Mouse (Mus musculus) ovary, adult 10 weeks (tissue): ENCODE measurements around the gene Nr1h5. TPM values are rescaled to one million over a fixed set of nuclear protein-coding genes. Genes with fewer than 3 reads are reported as not detected.

ENCODE experiments used
- polyA plus RNA-seq: library from polyadenylated mRNA; stranded (reverse); fragments of 350-450 nt; fragmentation: Illumina TruSeq; extraction: RNeasy Lipid Tissue Mini Kit (QIAGEN cat#74804); gene quantifications from one replicate; pipeline ENCODE4 v1.2.3, GENCODE M21; 2014

Nr1h5 gene
- polyA plus RNA-seq, result not detected

GRCm38 (mm10) chr3:102964033-102964432 lies at the start of gene Nr1h5:
TSS of gene Nr1h5 (minus strand) at chr3:102964133.

DNA sequence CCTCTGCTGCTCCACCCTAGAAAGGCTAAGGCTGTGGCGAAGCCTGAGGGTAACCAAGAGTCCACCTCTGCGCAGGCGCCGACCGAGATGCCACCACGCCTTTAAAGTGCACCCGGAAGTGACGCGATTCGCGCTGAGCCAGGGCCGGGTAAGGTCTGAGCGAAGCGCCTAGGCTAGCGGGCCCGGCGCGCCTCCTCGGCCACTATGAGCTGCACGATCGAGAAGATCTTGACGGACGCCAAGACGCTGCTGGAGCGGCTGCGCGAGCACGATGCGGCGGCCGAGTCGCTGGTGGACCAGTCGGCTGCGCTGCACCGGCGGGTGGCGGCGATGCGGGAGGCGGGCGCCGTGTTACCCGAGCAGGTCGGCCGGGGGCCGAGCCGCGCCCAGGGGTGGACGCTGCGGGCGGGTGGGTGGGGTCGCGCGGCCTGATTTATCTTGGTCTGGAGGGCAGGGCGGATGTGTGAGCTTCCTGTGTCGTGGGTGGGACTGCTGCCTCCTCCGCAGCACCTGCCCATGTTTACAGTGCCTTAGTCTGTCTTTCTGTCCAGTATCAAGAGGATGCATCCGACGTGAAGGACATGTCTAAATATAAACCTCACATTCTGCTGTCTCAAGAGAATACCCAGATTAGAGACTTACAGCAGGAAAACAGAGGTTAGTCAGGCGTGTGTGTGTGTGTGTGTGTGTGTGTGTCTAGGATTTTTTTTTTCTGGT lies 31.8 kb upstream of the Nr1h5 start, which contains the start of gene Sike1:
TSS of gene Sike1 (plus strand) at position 104 of the 717 bp plus-strand sequence.

GRCm38 (mm10) chr3:102935451-102936354 lies 28.2 kb downstream of the Nr1h5 start, which contains the start of gene Sycp1:
TSS of gene Sycp1 (minus strand) at chr3:102936100.

Other genes starting within 250 kb of the Nr1h5 start
- 64.7 TPM for gene Tspan2, start 229.6 kb downstream of the Nr1h5 start, polyA plus RNA-seq
- not detected for gene Tshb, start 181.4 kb downstream of the Nr1h5 start, polyA plus RNA-seq
- 3.0 TPM for gene Sycp1, start 28.0 kb downstream of the Nr1h5 start, polyA plus RNA-seq
- gene Sike1, start 31.6 kb upstream of the Nr1h5 start, polyA plus RNA-seq, result 66.5 TPM
- 826 TPM for gene Csde1, start 56.3 kb upstream of the Nr1h5 start, polyA plus RNA-seq
- 78.1 TPM for gene Nras, start 94.2 kb upstream of the Nr1h5 start, polyA plus RNA-seq
- gene Ampd1, start 109.9 kb upstream of the Nr1h5 start, polyA plus RNA-seq, result not detected
- 7.1 TPM for gene Dennd2c, start 138.5 kb upstream of the Nr1h5 start, polyA plus RNA-seq
- gene Bcas2, start 207.5 kb upstream of the Nr1h5 start, polyA plus RNA-seq, result 119 TPM